7 mouse cellular contexts compared by ENCODE assay signal in the genomic region with DNA sequence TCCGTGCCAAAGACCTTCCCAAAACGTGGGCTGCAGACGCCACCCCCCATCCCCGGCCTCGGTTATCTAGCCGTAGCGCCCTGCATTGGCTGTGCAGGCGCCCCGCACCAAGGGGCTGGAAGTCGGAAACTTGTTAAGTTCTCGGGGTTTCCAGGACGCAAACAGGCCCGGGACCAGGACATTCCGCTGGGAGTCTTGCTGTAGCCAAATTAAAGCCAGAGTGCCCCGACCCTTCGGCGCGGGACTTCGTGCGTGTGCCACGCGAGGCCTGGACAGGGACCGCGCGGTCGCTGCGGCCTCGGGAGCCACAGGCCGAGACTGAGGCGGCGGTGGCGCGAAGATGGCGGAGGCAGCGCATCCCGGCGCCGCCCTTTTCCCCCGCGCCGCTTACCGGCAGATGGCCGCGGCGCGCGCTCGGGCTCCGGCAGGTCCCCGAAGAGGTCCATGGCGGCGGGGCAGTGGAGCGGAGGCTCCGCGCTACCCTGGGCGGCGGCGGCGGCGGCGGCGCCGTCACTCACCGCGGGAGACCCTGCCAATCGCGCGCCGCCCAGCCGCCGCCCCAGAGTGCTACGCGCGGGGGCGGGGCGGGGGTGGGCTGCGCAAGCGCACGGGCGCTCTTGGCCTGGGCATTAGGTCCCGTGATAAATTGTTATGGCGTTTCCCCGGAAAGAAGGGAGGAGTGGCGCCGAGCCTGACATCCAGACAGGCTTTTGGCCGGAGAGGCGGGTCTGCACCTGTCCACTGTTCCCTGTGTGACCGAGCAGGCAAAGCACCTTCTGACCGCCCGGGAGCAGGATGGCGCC. TPM values are rescaled to one million over a fixed set of nuclear protein-coding genes. Genes with fewer than 3 reads are reported as not detected.
A peak's percentile ranks its signal among the peaks of the same experiment; 100 is the strongest.
DNase-seq lines count a peak whose midpoint lies in the region; ATAC-seq lines count a peak whose summit lies in the region.

A gene (minus strand): TSS at position 556 of the 803 bp plus-strand sequence.

- no peaks in the 10 kb centered on the region for H3K27me3 ChIP-seq in intestine, embryonic 16.5 days (replicated peaks; ENCODE audit: control insufficient read depth, insufficient read depth, low read length)
- no peaks in the 10 kb centered on the region for H3K27me3 ChIP-seq in limb, embryonic 10.5 days (ENCODE audit: low read depth, poor library complexity, severe bottlenecking)
- no peaks in the 10 kb centered on the region for H3K27me3 ChIP-seq in midbrain, embryonic 13.5 days

- no peaks in the 10 kb centered on the region for H3K36me3 ChIP-seq in intestine, embryonic 16.5 days (ENCODE audit: control insufficient read depth, insufficient read depth, low read length)
- peaks cover 33% of the 10 kb centered on the region for H3K36me3 ChIP-seq in limb, embryonic 10.5 days
- peaks cover 11% of the 10 kb centered on the region for H3K36me3 ChIP-seq in midbrain, embryonic 13.5 days

- H3K4me1 ChIP-seq in intestine, embryonic 16.5 days (ENCODE audit: control insufficient read depth, insufficient read depth, low read length) = peaks cover 10% of the 10 kb centered on the region
- peaks cover 18% of the 10 kb centered on the region for H3K4me1 ChIP-seq in limb, embryonic 10.5 days
- H3K4me1 ChIP-seq in midbrain, embryonic 13.5 days (replicated peaks) = peaks cover 36% of the 10 kb centered on the region

- H3K27ac ChIP-seq in intestine, embryonic 16.5 days (ENCODE audit: low read length) = peak within 1 kb of the TSS; percentile 73
- peak within 1 kb of the TSS; percentile 96 for H3K27ac ChIP-seq in limb, embryonic 10.5 days
- H3K27ac ChIP-seq in midbrain, embryonic 13.5 days = peak within 1 kb of the TSS; percentile 91

- no peaks in the 10 kb centered on the region for H3K9me3 ChIP-seq in intestine, embryonic 16.5 days (ENCODE audit: control insufficient read depth, low read length)
- H3K9me3 ChIP-seq in limb, embryonic 10.5 days (replicated peaks) = no peaks in the 10 kb centered on the region
- no peaks in the 10 kb centered on the region for H3K9me3 ChIP-seq in midbrain, embryonic 13.5 days

- DNase-seq in adrenal gland, adult 8-10 months = peak; percentile 72
- DNase-seq in embryo, embryonic 11 days = peak; percentile 93
- peak; percentile 74 to 81 for DNase-seq in gastrocnemius, postnatal 36 days
- peak; percentile 90 for DNase-seq in limb, embryonic 10.5 days (ENCODE audit: low spot score)
- DNase-seq in spleen, adult 12 weeks (ENCODE audit: low spot score) = peak; percentile 79

- intact Hi-C loops in gastrocnemius, postnatal 36 days (cut with DNase I) = no loop called here

- peak within 1 kb of the TSS; percentile 91 for H3K4me2 ChIP-seq in intestine, embryonic 16.5 days (ENCODE audit: low read depth, low read length)
- peak within 1 kb of the TSS; percentile 97 for H3K4me2 ChIP-seq in midbrain, embryonic 13.5 days (replicated peaks)

- H3K9ac ChIP-seq in intestine, embryonic 16.5 days (ENCODE audit: low read depth, low read length) = peak within 1 kb of the TSS; percentile 93
- H3K9ac ChIP-seq in midbrain, embryonic 13.5 days (replicated peaks) = peak within 1 kb of the TSS; percentile 94

- peak within 1 kb of the TSS; percentile 90 for H3K4me3 ChIP-seq in intestine, embryonic 16.5 days (ENCODE audit: low read length)
- H3K4me3 ChIP-seq in limb, embryonic 10.5 days = peak within 1 kb of the TSS; percentile 80
- peak within 1 kb of the TSS; percentile 91 for H3K4me3 ChIP-seq in midbrain, embryonic 13.5 days (replicated peaks)

- peak; percentile 98 for ATAC-seq in intestine, embryonic 16.5 days
- ATAC-seq in midbrain, embryonic 13.5 days = peak; percentile 98

- under 1% methylated on average over 77 of the region's 91 CpGs for WGBS in intestine, embryonic 16.5 days
- under 1% methylated on average over 90 of the region's 91 CpGs for WGBS in limb, embryonic 10.5 days
- WGBS in midbrain, embryonic 13.5 days = under 1% methylated on average over 60 of the region's 91 CpGs

RNA-seq across cellular contexts. Expression of the gene that starts here (rescaled TPM):
- total RNA-seq in adrenal gland, adult 8-10 months (2022) = 100 to 1,000 TPM in 3 of 4 experiments, 10 to 100 TPM in 1; 89.4 to 138 (median 108) TPM
- 10 to 100 TPM; 33.2 TPM for total RNA-seq in gastrocnemius, postnatal 36 days (2021)
- polyA plus RNA-seq in intestine, embryonic 16.5 days (2015; fragmentation: Nextera tagmentation; extraction: Ambion mirVana) = 102 and 112 TPM in 2 replicates
- polyA plus RNA-seq in limb, embryonic 10.5 days (2016; fragmentation: Nextera tagmentation; extraction: Ambion mirVana) = 185 and 190 TPM in 2 replicates
- 148 and 155 TPM in 2 replicates for polyA plus RNA-seq in midbrain, embryonic 13.5 days (2015; fragmentation: Nextera tagmentation; extraction: Ambion mirVana)

Comparison
In these comparisons a context has a peak if more than half of its experiments do, and no peak if none do; other contexts are left out.
1. Peak in every context shown above with its lines: DNase-seq, ATAC-seq, H3K4me3 ChIP-seq and H3K27ac ChIP-seq.